Mouse (Mus musculus): Measurements from ENCODE around the gene Clybl. TPM values are rescaled to one million over a fixed set of nuclear protein-coding genes. Genes with fewer than 3 reads are reported as not detected.

Gene Clybl
- total and polyA plus RNA-seq, 3 experiments = 16.5 to 25.7 (median 18.7) TPM

DNA sequence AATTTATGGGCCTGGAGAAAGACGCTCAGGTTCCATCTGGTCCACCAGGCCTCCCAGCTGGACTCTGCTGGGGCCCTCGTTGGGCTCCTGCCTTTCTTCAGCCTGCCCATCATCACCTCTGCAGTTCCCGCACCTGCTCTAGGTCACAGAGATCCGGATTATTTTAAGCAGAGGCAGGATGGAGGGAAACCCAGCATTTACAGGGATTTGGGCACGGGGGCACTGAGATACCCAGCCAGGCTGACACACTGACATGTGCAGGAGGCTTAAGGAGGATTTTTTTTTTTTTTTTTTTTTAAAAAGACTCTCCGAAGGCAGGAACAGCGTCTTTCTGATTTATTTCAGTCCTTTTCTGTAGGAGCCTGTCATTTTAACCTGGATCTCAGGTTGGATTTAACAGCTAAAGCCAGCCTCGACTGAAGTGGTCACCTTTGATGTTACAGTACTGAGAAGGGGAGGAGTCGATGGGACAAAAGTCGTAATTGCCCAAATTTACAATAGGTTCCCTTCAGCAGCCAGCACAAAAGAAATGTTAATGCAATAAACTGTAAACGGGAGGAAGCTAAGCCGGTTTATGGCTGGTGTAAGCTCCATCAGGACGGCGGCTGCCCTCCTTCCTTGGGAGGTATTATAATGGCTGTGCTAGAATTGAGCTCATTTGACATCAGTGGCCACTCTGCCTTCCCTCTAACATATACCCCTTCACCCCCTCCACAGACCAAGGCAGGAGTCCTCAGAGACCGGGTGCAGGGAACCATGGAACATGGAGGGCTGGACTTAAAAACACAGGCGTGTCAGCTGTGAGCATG lies 81.6 kb downstream of the Clybl start:
- TF ChIP-seq ZKSCAN1 (IDR thresholded peaks at IDR 0.05; ENCODE audit: borderline replicate concordance, low read depth, low read length) (no peak), POLR2A (IDR thresholded peaks at IDR 0.05; ENCODE audit: low read depth, low read length) (no peak), HCFC1 (IDR thresholded peaks at IDR 0.05; ENCODE audit: low read depth, low read length) (no peak)

DNA sequence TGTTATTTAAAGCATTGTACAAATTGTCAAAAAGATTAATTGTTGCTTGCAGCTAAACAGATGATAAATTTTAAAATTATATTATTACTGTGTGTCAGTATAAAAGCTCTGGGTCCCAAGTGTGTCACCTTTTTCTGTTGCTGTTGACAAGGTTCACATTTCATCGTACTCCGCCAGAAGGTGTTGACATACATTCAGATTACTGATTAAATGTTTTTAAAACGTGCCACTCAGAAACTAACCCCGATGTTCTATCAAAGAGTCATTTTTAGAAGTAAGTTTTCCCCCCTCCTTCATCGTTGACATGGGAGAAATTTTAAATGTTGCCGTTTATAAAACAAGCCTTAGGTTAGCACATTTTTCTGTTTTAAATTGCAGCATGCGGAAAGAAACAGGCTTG lies 83.7 kb downstream of the Clybl start:
- H3K9ac ChIP-seq (ENCODE audit: insufficient read depth, low read depth) = no peak overlapping the region
- no peaks in the 10 kb centered on the region for H3K79me2 ChIP-seq (replicated peaks; ENCODE audit: control insufficient read depth, extremely low read depth, insufficient read depth, poor library complexity, severe bottlenecking)
- no peak overlapping the region for H3K4me3 ChIP-seq (replicated peaks in 1 of 3; ENCODE audit: low read depth in 2 of 3, low read length in 2 of 3, poor library complexity in 1 of 3)
- H3K4me2 ChIP-seq (ENCODE audit: insufficient read depth, low read depth, poor library complexity, severe bottlenecking) = no peak overlapping the region
- no peaks in the 10 kb centered on the region for H3K4me1 ChIP-seq (ENCODE audit: control insufficient read depth in 1 of 2, insufficient read depth in 2 of 2)
- H3K27ac ChIP-seq (ENCODE audit: insufficient read depth, low read depth) = no peak overlapping the region
- no peaks in the 10 kb centered on the region for H3K27me3 ChIP-seq (replicated peaks)
- no peaks in the 10 kb centered on the region for H3K36me3 ChIP-seq (replicated peaks in 1 of 2; ENCODE audit: control insufficient read depth in 1 of 2, insufficient read depth in 1 of 2, low read length in 1 of 2)
- in situ Hi-C loops (cut with MboI; ENCODE audit: low pct_ligation_motif_present, low pct_unique_long_range_greater_than_20kb, low sequenced_read_pairs) (no loop called here), dilution Hi-C loops (cut with MboI; ENCODE audit: extremely low pct_ligation_motif_present, extremely low pct_unique_long_range_greater_than_20kb, low sequenced_read_pairs) (no loop called here)
- no peak for DNase-seq (ENCODE audit: extremely low read depth)
- TF ChIP-seq JUN (IDR thresholded peaks at IDR 0.05; ENCODE audit: insufficient read depth, low read depth, low read length) (no peak), ZMIZ1 (IDR thresholded peaks at IDR 0.05; ENCODE audit: low read depth, low read length) (no peak), UBTF (IDR thresholded peaks at IDR 0.05; ENCODE audit: low read depth, low read length) (no peak), E2F4 (IDR thresholded peaks at IDR 0.05; ENCODE audit: insufficient replicate concordance, low read depth, low read length) (no peak), MAFK (IDR thresholded peaks at IDR 0.05; ENCODE audit: insufficient replicate concordance, low read length) (no peak), CHD1 (IDR thresholded peaks at IDR 0.05; ENCODE audit: low read depth, low read length) (no peak), POLR2A (IDR thresholded peaks at IDR 0.05; ENCODE audit: low read depth, low read length) (no peak), NELFE (IDR thresholded peaks at IDR 0.05; ENCODE audit: low read depth, low read length) (no peak), KAT2A (IDR thresholded peaks at IDR 0.05; ENCODE audit: insufficient replicate concordance, low read length) (no peak), SMC3 (IDR thresholded peaks at IDR 0.05; ENCODE audit: low read depth, low read length) (no peak)
- no peaks in the 10 kb centered on the region for H3K9me3 ChIP-seq (replicated peaks; ENCODE audit: low read length)

More for the DNA sequence above, 81.6 kb downstream of the Clybl start:
- H3K27ac ChIP-seq (ENCODE audit: insufficient read depth, low read depth) = no peak overlapping the region
- H3K36me3 ChIP-seq (replicated peaks in 1 of 2; ENCODE audit: control insufficient read depth in 1 of 2, insufficient read depth in 1 of 2, low read length in 1 of 2) = no peaks in the 10 kb centered on the region
- H3K9ac ChIP-seq (ENCODE audit: insufficient read depth, low read depth) = no peak overlapping the region
- in situ Hi-C loops (cut with MboI; ENCODE audit: low pct_ligation_motif_present, low pct_unique_long_range_greater_than_20kb, low sequenced_read_pairs) = no loop called here
- no peak overlapping the region for H3K4me2 ChIP-seq (ENCODE audit: insufficient read depth, low read depth, poor library complexity, severe bottlenecking)
- H3K4me1 ChIP-seq (ENCODE audit: control insufficient read depth in 1 of 2, insufficient read depth in 2 of 2) = no peaks in the 10 kb centered on the region
- no peaks in the 10 kb centered on the region for H3K27me3 ChIP-seq (replicated peaks)
- H3K9me3 ChIP-seq (replicated peaks; ENCODE audit: low read length) = no peaks in the 10 kb centered on the region
- H3K4me3 ChIP-seq (replicated peaks in 1 of 3; ENCODE audit: low read depth in 2 of 3, low read length in 2 of 3, poor library complexity in 1 of 3) = no peak overlapping the region
- dilution Hi-C loops (cut with MboI; ENCODE audit: extremely low pct_ligation_motif_present, extremely low pct_unique_long_range_greater_than_20kb, low sequenced_read_pairs) = no loop called here
- no peak for DNase-seq (ENCODE audit: extremely low read depth)
- H3K79me2 ChIP-seq (replicated peaks; ENCODE audit: control insufficient read depth, extremely low read depth, insufficient read depth, poor library complexity, severe bottlenecking) = no peaks in the 10 kb centered on the region

DNA sequence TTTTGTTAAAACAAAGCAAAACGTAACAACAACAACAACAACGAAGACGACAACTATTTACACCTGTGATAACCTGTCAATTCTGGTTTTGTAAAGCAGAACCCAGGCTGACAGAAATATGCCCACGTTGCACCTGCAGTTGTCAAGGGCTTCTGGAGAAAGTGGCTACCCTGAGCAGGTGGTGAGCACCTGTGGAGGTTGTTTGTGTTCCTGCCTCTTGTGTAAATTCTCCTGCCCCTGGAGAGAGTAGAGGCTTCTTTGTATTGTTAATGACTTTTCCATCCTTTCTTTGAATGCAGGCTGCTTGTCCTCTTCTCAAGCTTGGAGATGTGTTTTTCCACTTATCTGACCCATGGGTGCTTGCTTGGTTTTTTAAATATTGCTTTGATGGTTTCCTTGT lies 86.1 kb downstream of the Clybl start:
- no peak overlapping the region for H3K4me3 ChIP-seq (replicated peaks in 1 of 3; ENCODE audit: low read depth in 2 of 3, low read length in 2 of 3, poor library complexity in 1 of 3)
- no peak overlapping the region for H3K9ac ChIP-seq (ENCODE audit: insufficient read depth, low read depth)
- H3K79me2 ChIP-seq (replicated peaks; ENCODE audit: control insufficient read depth, extremely low read depth, insufficient read depth, poor library complexity, severe bottlenecking) = no peaks in the 10 kb centered on the region
- no peak for DNase-seq (ENCODE audit: extremely low read depth)
- dilution Hi-C loops (cut with MboI; ENCODE audit: extremely low pct_ligation_motif_present, extremely low pct_unique_long_range_greater_than_20kb, low sequenced_read_pairs) = no loop called here
- no peaks in the 10 kb centered on the region for H3K9me3 ChIP-seq (replicated peaks; ENCODE audit: low read length)
- no peak overlapping the region for H3K4me2 ChIP-seq (ENCODE audit: insufficient read depth, low read depth, poor library complexity, severe bottlenecking)
- H3K27ac ChIP-seq (ENCODE audit: insufficient read depth, low read depth) = no peak overlapping the region
- H3K4me1 ChIP-seq (ENCODE audit: control insufficient read depth in 1 of 2, insufficient read depth in 2 of 2) = no peaks in the 10 kb centered on the region
- TF ChIP-seq PAX5 (IDR thresholded peaks at IDR 0.05; ENCODE audit: low read length) (no peak), POLR2A (IDR thresholded peaks at IDR 0.05; ENCODE audit: low read depth, low read length) (no peak), SIN3A (IDR thresholded peaks at IDR 0.05; ENCODE audit: low read length) (no peak), MAX (IDR thresholded peaks at IDR 0.05; ENCODE audit: low read length) (no peak), BHLHE40 (IDR thresholded peaks at IDR 0.05; ENCODE audit: low read depth, low read length) (no peak), KAT2A (IDR thresholded peaks at IDR 0.05; ENCODE audit: insufficient replicate concordance, low read length) (no peak), EP300 (IDR thresholded peaks at IDR 0.05; ENCODE audit: low read length) (no peak), RAD21 (IDR thresholded peaks at IDR 0.05; ENCODE audit: low read depth, low read length) (no peak), JUND (conservative IDR thresholded peaks at IDR 0.05; ENCODE audit: low read depth, low read length) (no peak), ELF1 (IDR thresholded peaks at IDR 0.05; ENCODE audit: low read depth, low read length) (no peak), GABPA (IDR thresholded peaks at IDR 0.05; ENCODE audit: insufficient replicate concordance, low read depth, low read length) (no peak), JUN (IDR thresholded peaks at IDR 0.05; ENCODE audit: insufficient read depth, low read depth, low read length) (no peak), MXI1 (IDR thresholded peaks at IDR 0.05; ENCODE audit: low read depth, low read length) (no peak), CHD1 (IDR thresholded peaks at IDR 0.05; ENCODE audit: low read depth, low read length) (no peak), CHD2 (IDR thresholded peaks at IDR 0.05; ENCODE audit: low read length) (no peak)
- in situ Hi-C loops (cut with MboI; ENCODE audit: low pct_ligation_motif_present, low pct_unique_long_range_greater_than_20kb, low sequenced_read_pairs) = no loop called here
- H3K36me3 ChIP-seq (replicated peaks in 1 of 2; ENCODE audit: control insufficient read depth in 1 of 2, insufficient read depth in 1 of 2, low read length in 1 of 2) = no peaks in the 10 kb centered on the region
- no peaks in the 10 kb centered on the region for H3K27me3 ChIP-seq (replicated peaks)

Data from CH12.LX (cell line).